Mouse (Mus musculus) neural tube, embryonic 12.5 days (tissue): ENCODE results near the gene Tmem115. TPM values are rescaled to one million over a fixed set of nuclear protein-coding genes. Genes with fewer than 3 reads are reported as not detected.

Experiments
- ATAC-seq: fragments of 200-750 bp; cut with Nextera tagmentation; 2 replicates; pipeline ENCODE4 v1.8.0; 2017; ENCODE audit warnings: low read depth, mild to moderate bottlenecking, moderate TSS enrichment, moderate library complexity; ENCODE audit not compliant: low FRiP score
- H3K27ac ChIP-seq: fragments of 300-500 bp; sonication (generic); 2 replicates; pipeline ENCODE4 v1.5.1; 2016
- H3K27me3 ChIP-seq: fragments of 300-500 bp; sonication (generic); replicated peaks from 2 replicates; pipeline ENCODE4 v1.6.1; 2016; ENCODE audit warnings: mild to moderate bottlenecking
- H3K36me3 ChIP-seq: fragments of 300-500 bp; sonication (generic); 2 replicates; pipeline ENCODE4 v1.6.1; 2016; ENCODE audit warnings: mild to moderate bottlenecking
- H3K4me1 ChIP-seq: fragments of 300-500 bp; sonication (generic); 2 replicates; pipeline ENCODE4 v1.6.1; 2016
- H3K4me2 ChIP-seq: fragments of 300-500 bp; sonication (generic); replicated peaks from 2 replicates; pipeline ENCODE4 v1.6.1; 2016; ENCODE audit warnings: mild to moderate bottlenecking
- H3K4me3 ChIP-seq: fragments of 300-500 bp; sonication (generic); 2 replicates; pipeline ENCODE4 v1.5.1; 2016
- H3K9ac ChIP-seq: fragments of 300-500 bp; sonication (generic); 2 replicates; pipeline ENCODE4 v1.6.1; 2016; ENCODE audit warnings: mild to moderate bottlenecking
- H3K9me3 ChIP-seq: fragments of 300-500 bp; sonication (generic); 2 replicates; pipeline ENCODE4 v1.6.1; 2016; ENCODE audit warnings: mild to moderate bottlenecking
- WGBS: fragments of 180-500 bp; shearing (Covaris S2); methylation state at CpG from one replicate; pipeline ENCODE4 v1.1.7; 2016; 5-methylcytosine and 5-hydroxymethylcytosine counted together
- polyA plus RNA-seq: library from polyadenylated mRNA; unstranded; fragments of >200 nt; fragmentation: Nextera tagmentation; extraction: Ambion mirVana; gene quantifications from 2 replicates; pipeline ENCODE4 v1.2.1, GENCODE M21; 2016

Gene Tmem115
- polyA plus RNA-seq, 1 experiment from 2014 or later, result 48.4 TPM

DNA sequence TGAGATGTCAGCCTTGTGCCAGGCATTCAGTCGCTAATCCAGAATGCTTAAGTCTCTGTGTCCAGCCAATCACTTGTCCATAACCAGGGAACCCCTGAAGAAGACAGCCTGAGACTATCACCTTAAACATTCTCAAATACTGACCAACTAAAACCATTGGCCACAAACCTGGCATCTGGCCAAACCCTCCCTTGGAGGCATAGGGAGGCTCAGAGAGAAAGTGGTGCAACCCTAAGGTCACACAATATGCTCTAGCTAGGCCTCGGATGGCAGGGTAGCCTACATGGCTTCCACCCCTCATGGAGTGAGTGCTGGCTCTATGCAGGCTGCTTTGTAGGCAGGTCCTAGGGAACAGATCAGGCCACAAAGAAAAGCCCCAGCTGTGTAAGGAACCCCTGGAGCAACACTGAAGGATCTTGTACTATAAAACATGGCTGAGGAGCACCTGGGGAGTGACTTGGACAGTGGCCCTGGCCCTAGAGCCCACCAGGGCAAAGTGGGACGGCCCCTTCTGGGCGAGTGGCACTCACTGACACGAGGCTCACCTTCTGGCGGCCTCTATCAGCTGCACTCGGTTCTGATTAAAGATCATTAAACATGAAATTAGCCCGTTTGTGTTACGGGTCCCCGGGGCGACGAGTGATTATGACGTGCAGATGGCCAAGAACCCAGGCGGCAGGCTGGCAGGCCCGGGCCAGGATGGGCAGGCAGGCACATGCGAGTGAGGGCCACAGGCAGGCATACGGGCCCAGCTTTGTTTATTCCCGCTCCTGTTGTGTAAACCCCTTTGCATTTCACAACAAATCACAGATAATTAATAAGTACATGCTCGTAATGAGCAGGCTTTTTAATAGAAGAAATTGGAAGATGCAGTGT is 28.8 kb upstream of the Tmem115 start:
- 60% methylated on average over 19 of the region's 19 CpGs for WGBS
- Histone ChIP-seq H3K27me3 (0 out of 2 replicates have a peak, but pooled peaks cover 2% of the 10 kb centered on the region), H3K4me3 (no peak overlapping the region), H3K4me2 (no peak overlapping the region), H3K4me1 (peaks cover 54% of the 10 kb centered on the region), H3K36me3 (no peaks in the 10 kb centered on the region), H3K9me3 (no peaks in the 10 kb centered on the region), H3K9ac (no peak overlapping the region), H3K27ac (peak overlapping the region; percentile 28; the same call in 1 of the 2 replicates)
- ATAC-seq, result peak; percentile 53

DNA sequence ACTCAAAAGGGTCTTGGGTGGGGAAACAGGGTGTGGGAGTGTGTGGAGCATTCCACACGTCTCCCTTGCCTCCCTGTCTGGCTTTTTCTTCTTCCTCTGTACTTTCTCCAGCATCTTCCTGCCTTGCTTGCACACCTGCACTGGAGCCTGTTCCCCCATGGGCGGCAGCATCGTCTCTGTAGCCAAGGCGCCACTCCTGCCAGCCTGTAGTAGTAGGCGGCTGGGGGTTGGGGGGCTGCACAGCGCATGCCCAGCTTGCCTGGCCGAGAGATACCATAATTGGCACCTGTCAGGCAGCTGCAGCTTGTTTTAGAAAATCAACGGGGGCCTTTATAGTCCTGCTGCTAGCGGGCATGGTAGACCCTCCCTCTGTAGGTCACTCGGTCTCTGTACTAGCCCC is 25.5 kb upstream of the Tmem115 start:
- Histone ChIP-seq H3K4me1 (peaks cover 86% of the 10 kb centered on the region), H3K4me3 (no peak overlapping the region), H3K9me3 (no peaks in the 10 kb centered on the region), H3K36me3 (no peaks in the 10 kb centered on the region), H3K27ac (no peak overlapping the region), H3K27me3 (0 out of 2 replicates have a peak, but pooled peaks cover 2% of the 10 kb centered on the region), H3K9ac (no peak overlapping the region), H3K4me2 (no peak overlapping the region)
- no peak for ATAC-seq
- WGBS, result 50% methylated on average over 10 of the region's 10 CpGs

DNA sequence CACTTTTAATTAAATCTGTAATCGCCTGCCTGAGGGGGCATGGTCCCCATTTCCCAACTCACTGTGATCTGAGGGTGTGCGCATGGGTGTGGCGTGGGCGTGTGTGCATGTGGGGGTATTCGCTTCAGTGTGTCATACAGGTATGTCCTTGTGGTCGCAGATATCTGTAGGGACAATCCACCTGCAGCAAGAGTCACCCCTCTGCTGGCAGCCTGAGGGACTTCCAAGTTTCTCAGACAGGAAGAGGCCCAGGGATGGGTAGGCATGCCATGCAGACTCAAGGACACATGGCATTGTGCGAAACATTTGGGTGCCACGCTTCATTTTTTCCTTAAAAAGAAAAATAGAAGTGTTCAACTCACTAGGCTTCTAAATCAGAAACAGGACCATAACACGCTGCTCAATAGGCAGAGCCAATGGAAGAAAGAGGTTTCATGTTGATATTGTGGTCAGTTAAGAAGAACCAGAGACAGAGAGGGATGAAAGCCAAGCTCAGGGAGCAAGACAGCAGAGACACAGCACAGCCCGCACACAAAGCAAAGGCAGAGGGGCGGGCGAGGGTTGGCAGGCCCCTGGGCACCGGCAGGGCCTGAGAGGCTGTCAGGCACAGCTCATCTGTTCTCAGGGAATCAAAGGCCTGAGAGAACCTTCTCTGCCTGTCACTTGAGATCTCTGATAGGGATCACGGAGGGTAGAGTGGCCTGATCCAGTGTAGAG is 23.2 kb upstream of the Tmem115 start:
- Histone ChIP-seq H3K27ac (peak overlapping the region; percentile 51), H3K27me3 (0 out of 2 replicates have a peak, but pooled peaks cover 2% of the 10 kb centered on the region), H3K9ac (no peak overlapping the region), H3K4me2 (no peak overlapping the region), H3K4me3 (no peak overlapping the region), H3K36me3 (no peaks in the 10 kb centered on the region), H3K9me3 (no peaks in the 10 kb centered on the region), H3K4me1 (peaks cover 86% of the 10 kb centered on the region)
- ATAC-seq, result no peak
- 87% methylated on average over 14 of the region's 14 CpGs for WGBS

GRCm38 (mm10) chr9:107511436-107511835 is 22.3 kb upstream of the Tmem115 start:
- no peak overlapping the region for H3K4me2 ChIP-seq
- no peaks in the 10 kb centered on the region for H3K36me3 ChIP-seq
- WGBS, result 58% methylated on average over 8 of the region's 8 CpGs
- no peak overlapping the region for H3K9ac ChIP-seq
- peaks cover 79% of the 10 kb centered on the region for H3K4me1 ChIP-seq
- no peak overlapping the region for H3K4me3 ChIP-seq
- no peak for ATAC-seq
- peak overlapping the region; percentile 2 for H3K27ac ChIP-seq
- no peaks in the 10 kb centered on the region for H3K9me3 ChIP-seq
- H3K27me3 ChIP-seq, result 0 out of 2 replicates have a peak, but pooled peaks cover 2% of the 10 kb centered on the region

DNA sequence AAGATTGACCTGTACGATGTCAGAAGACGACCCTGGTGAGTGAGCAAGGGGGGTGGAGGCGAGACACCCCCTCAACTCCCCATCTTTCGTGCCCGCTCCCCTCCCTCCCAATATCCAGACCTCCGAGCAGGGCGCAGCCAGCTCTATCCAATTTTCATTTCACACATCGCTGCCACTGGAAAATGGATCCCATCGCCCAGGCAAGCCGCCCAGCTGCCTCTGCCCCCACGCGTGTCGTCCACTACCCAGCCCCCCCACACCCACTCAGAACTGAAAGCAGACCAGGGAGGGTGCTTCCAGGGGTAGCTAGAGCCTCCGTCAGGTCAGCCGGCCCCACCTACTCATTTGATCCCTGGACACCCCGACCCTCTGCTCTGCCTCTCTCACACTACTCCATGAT is 21.4 kb upstream of the Tmem115 start:
- H3K9me3 ChIP-seq, result no peaks in the 10 kb centered on the region
- peak overlapping the region; percentile 2; the same call in 1 of the 2 replicates for H3K27ac ChIP-seq
- WGBS, result 64% methylated on average over 16 of the region's 16 CpGs
- 0 out of 2 replicates have a peak, but pooled peaks cover 2% of the 10 kb centered on the region for H3K27me3 ChIP-seq
- no peak overlapping the region for H3K4me2 ChIP-seq
- H3K4me1 ChIP-seq, result peaks cover 70% of the 10 kb centered on the region
- H3K4me3 ChIP-seq, result no peak overlapping the region
- ATAC-seq, result no peak
- no peak overlapping the region for H3K9ac ChIP-seq
- H3K36me3 ChIP-seq, result peaks cover under 1% of the 10 kb centered on the region; the same call in 1 of the 2 replicates

GRCm38 (mm10) chr9:107514303-107514955 is 19.3 kb upstream of the Tmem115 start:
- Histone ChIP-seq H3K4me2 (no peak overlapping the region), H3K36me3 (peaks cover 4% of the 10 kb centered on the region; the same call in 1 of the 2 replicates), H3K4me3 (no peak overlapping the region), H3K4me1 (peaks cover 49% of the 10 kb centered on the region), H3K9me3 (no peaks in the 10 kb centered on the region), H3K27me3 (peaks cover 3% of the 10 kb centered on the region; the same call in 1 of the 2 replicates), H3K27ac (no peak overlapping the region), H3K9ac (no peak overlapping the region)
- WGBS, result 22% methylated on average over 14 of the region's 14 CpGs
- ATAC-seq, result peak; percentile 51

GRCm38 (mm10) chr9:107520331-107520730 is 13.4 kb upstream of the Tmem115 start:
- Histone ChIP-seq H3K27ac (0 out of 2 replicates have a peak overlapping the region, but pooled peaks have one; percentile 7), H3K36me3 (peaks cover 4% of the 10 kb centered on the region), H3K9ac (no peak overlapping the region), H3K27me3 (peaks cover 25% of the 10 kb centered on the region), H3K4me3 (no peak overlapping the region), H3K4me2 (no peak overlapping the region), H3K4me1 (peaks cover 29% of the 10 kb centered on the region), H3K9me3 (no peaks in the 10 kb centered on the region)
- 42% methylated on average over 6 of the region's 6 CpGs for WGBS
- ATAC-seq, result no peak

- no peak overlapping the region for H3K4me2 ChIP-seq
- no peak overlapping the region for H3K4me3 ChIP-seq
- H3K4me1 ChIP-seq, result peaks cover 29% of the 10 kb centered on the region
- no peak for ATAC-seq
- peaks cover 33% of the 10 kb centered on the region for H3K27me3 ChIP-seq
- WGBS, result 74% methylated on average over 5 of the region's 5 CpGs
- H3K36me3 ChIP-seq, result peaks cover 4% of the 10 kb centered on the region
- H3K9ac ChIP-seq, result no peak overlapping the region
- 0 out of 2 replicates have a peak overlapping the region, but pooled peaks have one; percentile 7 for H3K27ac ChIP-seq
- no peaks in the 10 kb centered on the region for H3K9me3 ChIP-seq
Measured at GRCm38 (mm10) chr9:107521190-107521589, 12.6 kb upstream of the Tmem115 start.

GRCm38 (mm10) chr9:107521711-107522399 is 11.9 kb upstream of the Tmem115 start:
- 28% methylated on average over 25 of the region's 25 CpGs for WGBS

DNA sequence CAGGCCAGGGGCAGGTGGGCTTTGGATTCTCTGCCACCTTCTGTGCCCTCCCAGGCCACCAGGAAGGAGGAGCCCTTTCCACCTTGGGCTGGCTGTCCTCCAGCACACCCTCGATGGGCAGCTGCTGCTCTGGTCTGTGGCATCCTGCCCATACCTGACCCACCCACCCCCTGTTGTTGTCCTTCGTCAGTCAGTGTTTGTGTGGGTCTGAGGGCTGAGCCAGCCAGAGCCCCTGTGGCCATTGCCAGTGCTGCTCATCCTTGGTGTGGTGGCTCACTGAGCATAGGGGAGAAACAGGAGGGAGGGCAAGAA is 11.4 kb upstream of the Tmem115 start:
- 45% methylated on average over 2 of the region's 2 CpGs for WGBS
- ATAC-seq, result no peak
- H3K27ac ChIP-seq, result no peak overlapping the region
- no peak overlapping the region for H3K4me3 ChIP-seq
- H3K4me1 ChIP-seq, result peaks cover 40% of the 10 kb centered on the region
- no peaks in the 10 kb centered on the region for H3K9me3 ChIP-seq
- H3K9ac ChIP-seq, result 0 out of 2 replicates have a peak overlapping the region, but pooled peaks have one; percentile 26
- peak overlapping the region; percentile 44; the same call in 1 of the 2 replicates for H3K4me2 ChIP-seq
- peaks cover 4% of the 10 kb centered on the region for H3K36me3 ChIP-seq
- H3K27me3 ChIP-seq, result peaks cover 45% of the 10 kb centered on the region

More at GRCm38 (mm10) chr9:107521711-107522399, 11.9 kb upstream of the Tmem115 start:
- peaks cover 36% of the 10 kb centered on the region for H3K4me1 ChIP-seq
- ATAC-seq, result no peak
- H3K27me3 ChIP-seq, result peaks cover 40% of the 10 kb centered on the region
- no peaks in the 10 kb centered on the region for H3K9me3 ChIP-seq
- no peak overlapping the region for H3K4me3 ChIP-seq
- 0 out of 2 replicates have a peak overlapping the region, but pooled peaks have one; percentile 26 for H3K9ac ChIP-seq
- H3K36me3 ChIP-seq, result peaks cover 4% of the 10 kb centered on the region
- no peak overlapping the region for H3K27ac ChIP-seq
- peak overlapping the region; percentile 44 for H3K4me2 ChIP-seq
